Mouse (Mus musculus) midbrain, embryonic 10.5 days (tissue): ENCODE results near the gene Cdc73. TPM values are rescaled to one million over a fixed set of nuclear protein-coding genes. Genes with fewer than 3 reads are reported as not detected.

Source experiments
- DNase-seq: peaks from one replicate; pipeline ENCODE4 v3.0.0-alpha.2; 2017; ENCODE audit warnings: low spot score
- H3K27ac ChIP-seq: fragments of 300-500 bp; sonication (generic); replicated peaks from 2 replicates; pipeline ENCODE4 v1.5.1; 2016; ENCODE audit warnings: mild to moderate bottlenecking
- H3K27me3 ChIP-seq: fragments of 300-500 bp; sonication (generic); 2 replicates; pipeline ENCODE4 v1.6.1; 2016; ENCODE audit warnings: low read depth, mild to moderate bottlenecking; ENCODE audit not compliant: poor library complexity, severe bottlenecking
- H3K36me3 ChIP-seq: fragments of 300-500 bp; sonication (generic); 2 replicates; pipeline ENCODE4 v1.6.1; 2016; ENCODE audit warnings: mild to moderate bottlenecking, moderate library complexity
- H3K4me1 ChIP-seq: fragments of 300-500 bp; sonication (generic); 2 replicates; pipeline ENCODE4 v1.6.1; 2016
- H3K4me3 ChIP-seq: fragments of 300-500 bp; sonication (generic); 2 replicates; pipeline ENCODE4 v1.5.1; 2016; ENCODE audit warnings: mild to moderate bottlenecking, moderate library complexity
- H3K9me3 ChIP-seq: fragments of 300-500 bp; sonication (generic); replicated peaks from 2 replicates; pipeline ENCODE4 v1.6.1; 2016; ENCODE audit warnings: mild to moderate bottlenecking
- WGBS: fragments of 180-500 bp; shearing (Covaris S2); methylation state at CpG from one replicate; pipeline ENCODE4 v1.1.7; 2016; 5-methylcytosine and 5-hydroxymethylcytosine counted together
- polyA plus RNA-seq: library from polyadenylated mRNA; unstranded; fragments of >200 nt; fragmentation: Nextera tagmentation; extraction: Ambion mirVana; gene quantifications from 2 replicates; pipeline ENCODE4 v1.2.1, GENCODE M21; 2016

Cdc73 gene
- polyA plus RNA-seq = 29.3 and 32.3 TPM in 2 replicates

DNA sequence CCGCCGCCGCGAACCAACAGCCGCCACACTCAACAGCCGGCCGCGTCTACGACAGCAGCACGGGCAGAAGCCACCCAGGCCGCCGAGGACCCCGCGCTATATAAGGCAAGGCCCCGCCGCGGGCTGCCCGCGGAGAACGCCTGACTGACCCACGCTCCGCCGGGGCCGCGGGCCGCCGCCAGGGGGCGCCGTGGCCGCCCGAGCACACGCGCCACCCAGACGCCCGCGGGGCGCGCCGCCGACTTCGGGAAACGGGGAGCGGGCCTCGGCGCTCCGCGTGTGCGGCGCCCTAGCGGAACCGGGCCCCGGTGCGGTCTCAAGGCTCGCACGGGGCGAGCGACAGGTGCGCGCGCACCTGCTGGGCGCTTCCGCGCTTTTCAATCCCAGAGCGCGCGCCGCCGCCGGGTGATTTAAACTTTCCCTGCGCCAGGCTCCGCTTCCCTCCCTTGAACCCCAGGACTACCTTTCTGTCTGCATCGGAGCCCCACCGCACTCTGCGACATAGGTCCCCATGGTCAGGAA is at the start of gene Cdc73:
Gene Cdc73 (minus strand): TSS at position 153 of the 522 bp plus-strand sequence.
- Histone ChIP-seq H3K27me3 (no peaks in the 10 kb centered on the region), H3K9me3 (no peaks in the 10 kb centered on the region), H3K4me1 (peaks cover 20% of the 10 kb centered on the region), H3K36me3 (peaks cover 12% of the 10 kb centered on the region), H3K27ac (peak within 1 kb of the TSS; percentile 98), H3K4me3 (peak within 1 kb of the TSS; percentile 84)
- under 1% methylated on average over 73 of the region's 74 CpGs for WGBS
- DNase-seq = peak; percentile 90

DNA sequence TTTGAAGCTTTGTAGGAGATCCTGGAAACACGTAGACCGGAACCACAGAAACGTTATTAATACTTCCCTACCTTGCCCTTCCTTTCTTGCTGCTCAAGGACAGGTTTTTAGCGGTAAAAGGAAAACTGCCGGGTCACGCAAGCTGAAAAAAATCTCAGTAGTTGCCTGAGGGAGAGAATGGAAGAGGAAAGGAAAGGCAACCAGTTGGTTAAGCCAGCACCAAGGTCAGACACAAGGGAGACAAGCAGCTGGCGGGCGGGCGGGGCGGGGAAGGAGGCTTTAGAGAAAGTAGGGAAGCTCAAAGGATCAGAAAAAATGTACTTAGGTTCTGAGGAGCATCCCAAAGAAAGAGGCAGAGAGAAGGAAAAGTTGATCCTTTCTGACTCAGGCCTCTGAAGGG is 43.2 kb upstream of the Cdc73 start:
- WGBS = 86% methylated on average over 10 of the region's 10 CpGs
- H3K4me3 ChIP-seq = no peak overlapping the region
- peaks cover 57% of the 10 kb centered on the region for H3K36me3 ChIP-seq

DNA sequence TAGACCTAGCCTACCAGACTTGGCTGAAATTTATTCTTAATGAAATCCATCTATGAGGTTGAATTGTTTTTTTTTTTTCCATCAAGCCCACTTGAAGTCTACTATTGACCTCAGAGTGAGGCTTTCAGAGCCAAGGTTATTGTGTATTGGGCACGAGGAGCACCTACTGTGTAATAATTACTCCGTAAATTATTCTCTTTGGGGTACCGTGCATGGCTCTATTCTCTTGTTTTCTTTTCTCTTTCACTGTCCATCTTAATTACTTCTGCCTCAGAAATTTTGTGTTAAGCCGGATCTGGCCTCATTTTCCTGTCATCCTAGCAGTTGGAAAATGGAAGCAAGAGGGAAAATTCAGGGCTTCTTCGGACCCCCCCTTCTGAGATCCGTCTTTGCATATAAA is 39.5 kb upstream of the Cdc73 start:
- Histone ChIP-seq H3K4me3 (no peak overlapping the region), H3K9me3 (no peaks in the 10 kb centered on the region), H3K36me3 (peaks cover 42% of the 10 kb centered on the region), H3K27ac (no peak overlapping the region), H3K4me1 (peaks cover 4% of the 10 kb centered on the region), H3K27me3 (no peaks in the 10 kb centered on the region)
- 73% methylated on average over 6 of the region's 6 CpGs for WGBS
- no peak for DNase-seq

More for the DNA sequence above, 43.2 kb upstream of the Cdc73 start:
- Histone ChIP-seq H3K9me3 (no peaks in the 10 kb centered on the region), H3K27ac (no peak overlapping the region), H3K27me3 (no peaks in the 10 kb centered on the region), H3K4me1 (no peaks in the 10 kb centered on the region; the same call in 1 of the 2 replicates)
- no peak for DNase-seq

DNA sequence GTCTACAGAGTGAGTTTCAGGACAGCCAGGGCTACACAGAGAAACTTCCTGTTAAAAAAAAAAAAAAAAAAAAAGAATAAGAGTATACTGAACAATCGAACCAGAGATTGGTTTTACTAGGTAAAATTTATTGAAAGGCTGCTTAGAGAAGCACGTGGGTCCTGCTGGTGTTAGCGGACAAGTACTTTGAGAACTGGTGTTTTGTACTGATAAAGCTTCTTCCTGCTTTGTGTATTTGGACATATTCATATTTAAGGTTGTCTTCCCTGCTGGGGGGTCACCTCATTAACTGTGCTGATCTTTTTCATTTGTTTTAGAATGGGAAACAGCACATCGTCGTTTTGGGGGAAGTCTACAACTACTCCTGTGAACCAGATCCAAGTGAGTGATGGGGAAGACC is 38.6 kb upstream of the Cdc73 start:
- 91% methylated on average over 5 of the region's 5 CpGs for WGBS
- DNase-seq = no peak
- Histone ChIP-seq H3K27me3 (no peaks in the 10 kb centered on the region), H3K9me3 (no peaks in the 10 kb centered on the region), H3K4me3 (no peak overlapping the region), H3K36me3 (peaks cover 35% of the 10 kb centered on the region), H3K27ac (no peak overlapping the region), H3K4me1 (peaks cover 4% of the 10 kb centered on the region)

DNA sequence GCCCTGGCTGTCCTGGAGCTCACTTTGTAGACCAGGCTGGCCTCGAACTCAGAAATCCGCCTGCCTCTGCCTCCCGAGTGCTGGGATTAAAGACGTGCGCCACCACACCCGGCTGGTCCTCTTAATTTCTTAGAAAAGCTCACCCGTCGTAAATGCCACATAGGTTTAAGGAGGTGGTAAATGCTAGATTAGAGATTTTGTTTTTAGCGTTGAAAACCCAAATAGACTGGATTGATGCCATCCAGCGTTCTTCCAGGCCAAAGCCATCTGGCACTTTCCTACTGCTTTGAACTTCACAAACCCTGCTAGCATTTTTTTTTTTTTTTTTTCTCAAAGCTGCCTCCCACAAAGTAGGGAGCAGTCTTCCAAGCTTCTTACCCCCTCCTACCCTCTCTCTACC is 37.9 kb upstream of the Cdc73 start:
- H3K4me1 ChIP-seq = peaks cover 4% of the 10 kb centered on the region
- H3K27me3 ChIP-seq = no peaks in the 10 kb centered on the region
- peaks cover 30% of the 10 kb centered on the region for H3K36me3 ChIP-seq
- no peak overlapping the region for H3K27ac ChIP-seq
- WGBS = 93% methylated on average over 10 of the region's 10 CpGs
- no peak overlapping the region for H3K4me3 ChIP-seq
- no peaks in the 10 kb centered on the region for H3K9me3 ChIP-seq
- no peak for DNase-seq

DNA sequence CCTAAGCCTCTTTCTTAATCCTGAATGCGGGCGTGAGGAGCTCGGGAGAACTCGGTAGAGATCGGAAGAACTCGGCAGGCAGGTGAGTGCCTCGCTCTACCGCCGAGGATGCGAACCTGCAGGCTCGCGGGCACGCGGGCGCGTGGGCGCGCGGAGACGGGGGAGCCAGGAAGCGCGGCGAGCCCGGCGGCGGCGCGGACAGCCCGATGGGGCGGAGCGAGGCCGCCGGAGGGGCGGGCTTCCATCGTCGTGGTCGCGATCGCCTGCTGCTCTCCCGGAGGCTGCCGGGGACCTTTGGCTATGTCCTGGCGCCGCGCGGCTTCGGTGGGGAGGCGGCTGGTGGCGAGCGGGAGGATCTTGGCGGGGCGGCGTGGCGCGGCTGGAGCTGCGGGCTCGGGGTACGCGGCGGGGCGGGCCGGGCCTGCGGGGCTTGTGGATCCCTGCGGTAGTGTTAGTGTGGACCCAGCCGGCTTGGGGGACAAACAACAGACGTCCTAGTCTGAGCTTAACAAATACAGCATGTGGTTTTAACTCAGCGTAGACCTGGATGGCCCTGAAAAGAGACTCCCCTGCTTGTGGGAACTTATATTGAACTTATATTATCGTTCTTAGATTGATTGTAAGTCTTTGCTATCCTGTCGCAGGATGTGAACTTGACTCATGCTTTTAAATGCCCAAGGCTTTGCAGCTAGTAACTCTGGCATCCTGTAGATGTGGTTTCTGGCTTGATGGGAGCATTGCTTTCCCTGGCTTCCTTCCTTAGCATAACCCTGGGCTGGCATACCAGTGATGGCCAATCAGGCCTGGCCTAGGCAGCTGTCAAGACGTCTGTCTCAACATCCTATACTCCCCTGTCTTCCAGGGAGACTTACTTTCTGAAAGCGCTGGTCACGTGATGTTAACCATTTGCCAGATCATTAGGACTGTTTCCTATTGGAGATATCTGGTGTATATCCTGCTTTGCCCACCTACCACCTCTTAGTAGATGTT is 37.0 kb upstream of the Cdc73 start:
- Histone ChIP-seq H3K27me3 (no peaks in the 10 kb centered on the region), H3K36me3 (peaks cover 21% of the 10 kb centered on the region), H3K4me1 (peaks cover 4% of the 10 kb centered on the region), H3K9me3 (no peaks in the 10 kb centered on the region), H3K27ac (peak overlapping the region; percentile 91), H3K4me3 (peak overlapping the region; percentile 70)
- under 1% methylated on average over 71 of the region's 71 CpGs for WGBS
- peak; percentile 85 for DNase-seq

DNA sequence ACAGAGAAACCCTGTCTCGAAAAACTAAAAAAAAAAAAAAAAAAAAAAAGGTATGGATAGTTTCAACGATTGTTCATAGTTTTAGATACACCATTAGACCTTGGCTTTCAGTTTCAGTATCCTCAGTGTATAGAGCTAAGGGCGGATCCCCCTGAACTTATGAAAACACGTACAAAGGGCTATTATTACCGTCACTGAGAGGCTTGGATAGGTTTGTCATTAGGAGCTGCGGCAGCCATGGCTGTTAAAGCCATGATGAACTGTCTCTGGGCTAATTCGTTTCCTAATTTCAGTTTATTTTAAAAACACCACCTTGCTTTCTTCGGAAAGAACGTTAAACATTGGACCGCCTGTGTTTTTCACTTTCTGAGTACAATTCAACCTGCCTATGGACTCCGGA is 36.1 kb upstream of the Cdc73 start:
- peak overlapping the region; percentile 70 for H3K4me3 ChIP-seq
- no peak for DNase-seq
- peaks cover 12% of the 10 kb centered on the region for H3K36me3 ChIP-seq
- H3K9me3 ChIP-seq = no peaks in the 10 kb centered on the region
- no peaks in the 10 kb centered on the region for H3K27me3 ChIP-seq
- WGBS = 31% methylated on average over 11 of the region's 11 CpGs
- H3K4me1 ChIP-seq = peaks cover 4% of the 10 kb centered on the region
- peak overlapping the region; percentile 91 for H3K27ac ChIP-seq

DNA sequence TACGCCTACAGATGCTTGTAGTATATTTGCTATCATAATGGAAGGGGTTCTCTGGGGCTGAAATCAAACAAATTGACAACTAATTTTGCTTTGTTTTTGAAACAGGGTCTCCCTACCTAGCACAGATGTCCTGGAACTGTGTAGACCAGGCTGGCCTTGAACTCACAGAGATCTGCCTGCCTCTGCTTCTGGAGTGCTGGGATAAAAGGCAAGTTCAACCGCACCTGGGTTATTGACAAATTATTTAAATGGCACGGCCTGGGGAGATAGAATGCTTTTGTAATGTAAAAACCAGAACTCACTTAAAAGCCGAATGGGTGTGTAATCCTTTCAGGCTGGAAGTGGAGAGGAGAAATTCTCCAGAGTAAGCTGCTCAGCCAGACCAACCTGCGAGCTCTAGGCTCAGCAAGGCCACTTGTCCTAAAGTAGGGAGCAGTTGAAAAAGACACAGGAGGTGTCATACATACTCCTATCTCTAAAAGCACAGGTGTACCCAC is 31.3 kb upstream of the Cdc73 start:
- no peak for DNase-seq
- no peaks in the 10 kb centered on the region for H3K36me3 ChIP-seq
- no peak overlapping the region for H3K27ac ChIP-seq
- WGBS = 83% methylated on average over 5 of the region's 5 CpGs
- no peak overlapping the region for H3K4me3 ChIP-seq
- no peaks in the 10 kb centered on the region for H3K9me3 ChIP-seq
- no peaks in the 10 kb centered on the region for H3K27me3 ChIP-seq
- H3K4me1 ChIP-seq = no peaks in the 10 kb centered on the region

DNA sequence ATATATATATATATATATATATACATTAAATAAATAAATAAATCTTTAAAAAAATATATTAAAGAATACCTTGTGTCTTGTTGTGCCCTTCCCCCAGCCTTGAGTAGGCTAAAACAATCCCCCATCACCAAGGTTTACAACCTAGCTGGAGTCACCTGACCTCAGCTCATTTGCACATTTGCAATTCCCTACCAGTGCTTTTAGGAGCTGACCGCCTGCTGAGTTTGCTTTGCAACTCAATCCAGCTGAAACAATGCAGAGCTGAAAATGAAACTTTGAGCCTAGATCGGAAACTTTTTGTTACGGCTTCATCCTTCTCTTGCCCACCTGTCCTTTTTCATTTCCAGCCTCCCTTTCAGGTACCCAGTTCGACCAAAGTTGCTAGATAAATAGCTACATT is 29.0 kb upstream of the Cdc73 start:
- Histone ChIP-seq H3K27ac (no peak overlapping the region), H3K9me3 (no peaks in the 10 kb centered on the region), H3K4me1 (no peaks in the 10 kb centered on the region), H3K27me3 (no peaks in the 10 kb centered on the region), H3K36me3 (no peaks in the 10 kb centered on the region), H3K4me3 (no peak overlapping the region)
- no peak for DNase-seq
- WGBS = 55% methylated on average over 4 of the region's 4 CpGs

DNA sequence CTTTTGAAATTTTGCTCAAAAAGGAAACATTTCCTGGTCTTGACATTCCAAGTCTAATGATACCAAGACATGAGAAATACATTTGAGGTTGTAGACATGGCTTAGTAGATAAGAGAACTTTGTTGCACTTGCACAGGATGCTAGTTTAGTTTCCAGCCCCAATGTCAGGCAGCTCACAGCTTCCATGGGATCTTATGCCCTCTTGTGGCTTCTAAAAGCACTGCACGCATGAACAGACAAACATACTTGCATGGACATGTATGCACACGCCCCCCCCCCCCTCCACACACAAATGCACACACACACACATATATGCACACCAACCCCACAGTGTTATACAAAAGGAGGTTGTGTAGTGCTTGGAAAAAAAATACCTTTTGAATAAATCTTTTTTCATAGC is 28.2 kb upstream of the Cdc73 start:
- H3K4me3 ChIP-seq = no peak overlapping the region
- DNase-seq = no peak
- no peaks in the 10 kb centered on the region for H3K9me3 ChIP-seq
- H3K27me3 ChIP-seq = no peaks in the 10 kb centered on the region
- H3K36me3 ChIP-seq = no peaks in the 10 kb centered on the region
- no peak overlapping the region for H3K27ac ChIP-seq
- no peaks in the 10 kb centered on the region for H3K4me1 ChIP-seq
- WGBS = 78% methylated on average over 2 of the region's 2 CpGs

DNA sequence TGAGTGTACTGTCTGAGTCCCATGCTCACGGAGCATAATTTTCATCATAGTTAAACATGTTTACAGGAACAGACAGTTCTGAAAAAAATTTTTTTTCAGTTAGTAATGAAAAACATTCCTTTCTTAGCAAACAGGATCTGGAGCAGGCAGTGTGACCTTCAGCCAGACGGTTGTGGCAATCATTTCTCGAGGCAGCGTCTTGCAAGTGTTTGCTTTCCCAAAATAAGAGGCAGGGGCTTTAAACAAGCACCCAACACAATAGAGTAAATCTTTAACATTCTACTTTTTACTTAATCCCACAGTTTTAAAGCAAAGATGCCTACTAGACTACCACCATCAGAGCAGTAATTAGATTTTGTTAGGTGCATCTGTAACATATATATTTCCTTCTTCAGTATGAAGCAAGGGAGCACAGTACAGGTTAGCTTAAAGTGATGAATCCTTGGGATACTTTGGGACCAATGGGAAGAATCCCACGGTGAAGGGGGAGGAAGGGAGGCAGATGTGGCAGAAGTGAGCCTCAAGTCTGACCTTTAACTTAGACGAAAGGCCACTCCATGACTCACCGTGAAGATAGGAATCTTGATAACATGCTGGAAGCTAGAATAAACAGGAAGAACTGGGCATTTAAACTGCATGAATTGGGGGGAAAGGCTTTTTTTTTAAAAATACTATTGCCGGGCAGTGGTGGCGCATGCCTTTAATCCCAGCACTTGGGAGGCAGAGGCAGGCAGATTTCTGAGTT is 25.2 kb upstream of the Cdc73 start:
- Histone ChIP-seq H3K9me3 (no peaks in the 10 kb centered on the region), H3K4me1 (no peaks in the 10 kb centered on the region), H3K27me3 (no peaks in the 10 kb centered on the region), H3K36me3 (no peaks in the 10 kb centered on the region), H3K27ac (no peak overlapping the region), H3K4me3 (no peak overlapping the region)
- DNase-seq = no peak
- 80% methylated on average over 9 of the region's 9 CpGs for WGBS

DNA sequence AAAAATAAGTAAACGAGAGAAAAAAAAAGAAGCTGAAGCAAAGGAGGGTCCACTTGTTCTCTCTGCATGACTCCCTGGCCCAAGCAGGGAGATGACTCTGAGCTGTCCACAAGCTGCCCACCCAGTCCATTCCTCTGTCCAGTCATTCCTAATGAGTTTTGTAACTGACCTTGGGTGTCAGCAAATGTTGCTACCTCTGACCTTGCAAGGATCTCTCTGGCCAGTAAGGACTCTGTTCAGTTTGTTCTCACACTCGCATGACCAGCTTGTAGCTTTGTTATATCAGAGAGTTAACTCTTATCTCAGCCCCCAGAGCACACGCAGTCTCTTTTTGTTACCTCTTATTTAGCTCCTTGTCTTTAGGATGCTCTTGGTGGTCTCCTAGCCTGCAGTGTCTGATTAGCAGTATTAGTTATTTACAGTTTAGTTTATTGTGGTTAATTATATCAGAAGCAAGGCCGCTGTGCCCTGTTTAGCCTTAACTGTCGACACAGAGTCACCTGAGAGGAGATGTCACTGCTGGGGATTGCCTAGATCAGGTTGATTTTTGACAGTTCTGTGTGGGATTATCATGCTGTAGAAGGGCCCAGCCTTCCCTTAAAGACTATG is 21.9 kb upstream of the Cdc73 start:
- no peaks in the 10 kb centered on the region for H3K27me3 ChIP-seq
- WGBS = 89% methylated on average over 5 of the region's 5 CpGs
- no peaks in the 10 kb centered on the region for H3K36me3 ChIP-seq
- H3K4me3 ChIP-seq = no peak overlapping the region
- no peak overlapping the region for H3K27ac ChIP-seq
- DNase-seq = no peak
- H3K9me3 ChIP-seq = no peaks in the 10 kb centered on the region
- H3K4me1 ChIP-seq = no peaks in the 10 kb centered on the region
